Mouse (Mus musculus) liver, embryonic 14 days (tissue): ENCODE data around the gene Gsdme. TPM values are rescaled to one million over a fixed set of nuclear protein-coding genes. Genes with fewer than 3 reads are reported as not detected.

Source experiments
- polyA plus RNA-seq: library from polyadenylated mRNA; depleted of rRNA; stranded (reverse); fragments of >200 nt; gene quantifications from 2 replicates; pipeline ENCODE4 v1.2.3, GENCODE M21; 2012; rRNA removed

Gsdme gene
- polyA plus RNA-seq: 0.58 and 0.61 TPM in 2 replicates

GRCm38 (mm10) chr6:50263670-50264069 is at the start of gene Gsdme:
Gene Gsdme, minus strand, starts transcription at chr6:50263862.

Other genes with a start within 250 kb of the Gsdme start
- gene Mpp6, start 153.6 kb downstream of the Gsdme start, polyA plus RNA-seq: 21.5 and 22.1 TPM in 2 replicates
- gene Osbpl3, start 192.3 kb upstream of the Gsdme start, polyA plus RNA-seq: 0.69 and 0.78 TPM in 2 replicates